Mouse (Mus musculus) CD4-positive naive resting alpha-beta T cell, adult 57 days (primary cell): Measurements from ENCODE around the gene 2310046K23Rik. TPM values are rescaled to one million over a fixed set of nuclear protein-coding genes. Genes with fewer than 3 reads are reported as not detected.

Experiments used
- total RNA-seq: library from RNA; stranded (reverse); gene quantifications from one replicate; pipeline ENCODE4 v1.2.4, GENCODE M21; 2023

The 2310046K23Rik gene
- not detected for total RNA-seq

DNA sequence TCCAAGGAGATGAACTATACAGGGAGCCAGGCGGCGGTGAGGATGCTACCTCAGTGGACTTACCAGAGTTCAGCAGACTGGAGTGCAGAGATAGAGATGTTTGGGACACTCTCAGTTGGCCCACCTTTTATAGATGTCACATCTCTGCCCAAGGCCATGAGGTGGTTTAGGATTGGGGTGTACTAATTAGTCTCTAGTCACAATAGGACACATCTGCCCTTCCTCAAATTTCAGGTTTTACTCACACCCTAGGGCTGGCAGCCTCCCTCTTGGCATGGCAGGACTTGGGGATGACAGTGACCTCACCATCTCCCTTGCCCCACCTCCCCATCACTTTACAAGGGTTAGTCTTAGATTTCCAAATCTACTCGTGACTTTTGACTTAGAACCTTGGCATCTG, at the start of gene 2310046K23Rik:
TSS of gene 2310046K23Rik (minus strand) at position 101 of the 400 bp plus-strand sequence.

GRCm38 (mm10) chr3:92573449-92574041, 39.2 kb upstream of the 2310046K23Rik start, which contains the start of gene Ivl:
TSS of gene Ivl (minus strand) at chr3:92573735.

GRCm38 (mm10) chr3:92500393-92500792, 33.9 kb downstream of the 2310046K23Rik start, which contains the start of gene Sprr4:
TSS of gene Sprr4 (minus strand) at chr3:92500493.

DNA sequence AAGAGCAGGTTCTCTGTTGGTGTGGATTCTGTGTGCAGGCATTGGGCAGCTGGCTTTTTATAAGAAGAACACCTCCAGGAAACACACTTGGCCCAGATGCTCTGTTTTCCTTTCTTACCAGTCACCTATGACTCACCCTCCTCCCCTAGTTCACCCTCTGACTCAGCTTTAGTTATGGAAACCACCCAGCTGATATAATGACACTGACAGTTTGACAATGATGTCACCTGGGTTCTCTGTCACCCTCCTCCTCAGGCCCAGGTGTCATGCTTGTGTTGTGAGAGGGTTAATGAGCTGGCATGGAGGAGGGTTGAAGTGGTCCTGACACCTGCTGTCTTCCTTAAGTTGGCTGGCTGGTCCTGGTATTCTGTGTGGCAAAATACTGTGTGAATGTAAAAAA, 48.4 kb downstream of the 2310046K23Rik start, which contains the start of gene Sprr1a:
TSS of gene Sprr1a (minus strand) at position 33 of the 400 bp plus-strand sequence.

Other genes with a start within 250 kb of the 2310046K23Rik start
- not detected for gene Sprr2a3, start 249.1 kb downstream of the 2310046K23Rik start, total RNA-seq
- not detected for gene Sprr2b, start 217.9 kb downstream of the 2310046K23Rik start, total RNA-seq
- gene Sprr2d, start 195.4 kb downstream of the 2310046K23Rik start, total RNA-seq, result not detected
- gene Sprr2e, start 182.4 kb downstream of the 2310046K23Rik start, total RNA-seq, result not detected
- gene Sprr2f, start 169.3 kb downstream of the 2310046K23Rik start, total RNA-seq, result not detected
- not detected for gene Sprr2h, start 148.8 kb downstream of the 2310046K23Rik start, total RNA-seq
- gene Sprr2i, start 126.5 kb downstream of the 2310046K23Rik start, total RNA-seq, result not detected
- not detected for gene Sprr2j-ps, start 116.4 kb downstream of the 2310046K23Rik start, total RNA-seq
- gene Gm9774, start 105.1 kb downstream of the 2310046K23Rik start, total RNA-seq, result 4.4 TPM
- gene Sprr2k, start 101.9 kb downstream of the 2310046K23Rik start, total RNA-seq, result not detected
- gene Sprr1b, start 95.7 kb downstream of the 2310046K23Rik start, total RNA-seq, result not detected
- not detected for gene Sprr3, start 75.8 kb downstream of the 2310046K23Rik start, total RNA-seq
- gene Sprr1a, start 48.6 kb downstream of the 2310046K23Rik start, total RNA-seq, result not detected
- gene Sprr4, start 34.0 kb downstream of the 2310046K23Rik start, total RNA-seq, result not detected
- not detected for gene Ivl, start 39.2 kb upstream of the 2310046K23Rik start, total RNA-seq
- not detected for gene Smcp, start 54.5 kb upstream of the 2310046K23Rik start, total RNA-seq
- gene 2210017I01Rik, start 73.0 kb upstream of the 2310046K23Rik start, total RNA-seq, result not detected
- gene Lce6a, start 87.1 kb upstream of the 2310046K23Rik start, total RNA-seq, result not detected
- gene Lce1a1, start 113.8 kb upstream of the 2310046K23Rik start, total RNA-seq, result not detected
- gene Lce1b, start 122.4 kb upstream of the 2310046K23Rik start, total RNA-seq, result not detected
- gene Lce1a2, start 135.8 kb upstream of the 2310046K23Rik start, total RNA-seq, result not detected
- not detected for gene Lce1c, start 144.7 kb upstream of the 2310046K23Rik start, total RNA-seq
- not detected for gene Lce1d, start 152.7 kb upstream of the 2310046K23Rik start, total RNA-seq
- gene Lce1e, start 174.6 kb upstream of the 2310046K23Rik start, total RNA-seq, result not detected
- gene Lce1f, start 185.8 kb upstream of the 2310046K23Rik start, total RNA-seq, result not detected
- gene Gm38119, start 204.6 kb upstream of the 2310046K23Rik start, total RNA-seq, result not detected
- not detected for gene Lce1g, start 217.8 kb upstream of the 2310046K23Rik start, total RNA-seq
- gene Lce1h, start 230.6 kb upstream of the 2310046K23Rik start, total RNA-seq, result not detected
- gene Lce1i, start 244.4 kb upstream of the 2310046K23Rik start, total RNA-seq, result not detected